Mouse (Mus musculus): Measurements from ENCODE around the gene Fxn. TPM values are rescaled to one million over a fixed set of nuclear protein-coding genes. Genes with fewer than 3 reads are reported as not detected.
"Not testable (repeated sequence)": the region's sequence is repeated elsewhere in the genome, so short reads cannot be mapped to it uniquely, and the experiment has no call there.

Fxn gene
- total RNA-seq, 2 experiments from 2014 or later = 20.0 to 26.4 TPM

DNA sequence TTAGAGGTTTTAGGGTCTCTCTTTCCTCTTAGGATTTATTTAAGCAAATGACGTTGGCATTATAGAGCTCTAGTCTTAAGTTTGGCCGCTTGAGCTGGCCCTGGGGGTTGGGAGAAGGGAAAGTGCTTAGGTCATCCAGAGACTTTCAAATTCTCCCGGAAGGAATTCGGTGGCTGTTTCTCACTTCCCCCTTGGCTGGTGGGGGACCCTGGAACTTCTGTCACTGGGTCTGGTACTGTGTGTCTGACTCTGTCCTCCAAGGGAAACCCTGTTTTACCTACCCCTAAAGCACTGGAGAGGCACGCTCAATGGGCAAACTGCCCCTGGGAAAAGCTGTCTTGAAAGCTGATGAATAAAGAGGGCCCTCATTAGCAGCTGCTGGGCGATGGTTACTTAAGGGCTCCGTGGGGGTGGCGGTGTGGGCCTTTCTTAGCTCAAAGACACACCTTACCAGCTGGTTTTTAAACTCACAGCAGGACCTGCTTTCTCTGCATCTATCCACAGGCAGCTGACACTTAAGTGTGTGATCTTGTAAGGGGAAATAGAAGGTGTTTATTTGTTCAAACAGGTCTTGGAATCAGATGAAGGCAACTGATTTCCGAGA, 26.6 kb downstream of the Fxn start:
- ATAC-seq (replicated peaks; ENCODE audit: low FRiP score, poor library complexity, severe bottlenecking) = no peak

DNA sequence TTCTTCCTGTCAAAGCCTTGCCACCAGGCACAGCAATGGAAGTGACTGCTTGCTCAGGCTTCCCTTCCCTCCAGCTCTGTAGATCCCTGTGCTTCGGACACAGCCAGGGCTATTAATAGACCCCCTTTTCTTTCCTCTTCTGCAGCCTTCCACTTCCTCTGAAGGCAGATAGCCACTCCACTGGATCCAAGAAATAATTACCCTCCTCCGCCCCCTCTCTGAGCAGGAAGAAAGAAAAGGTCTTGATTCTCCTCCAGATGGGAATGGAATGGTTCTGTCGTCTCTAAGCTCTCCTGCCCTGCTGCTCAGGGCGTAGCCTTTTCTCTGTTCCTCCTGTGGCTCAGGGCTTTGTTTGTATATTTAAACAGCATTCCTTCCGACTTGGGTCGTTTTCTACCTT, 28.5 kb downstream of the Fxn start:
- ATAC-seq (replicated peaks; ENCODE audit: low FRiP score, poor library complexity, severe bottlenecking) = no peak

DNA sequence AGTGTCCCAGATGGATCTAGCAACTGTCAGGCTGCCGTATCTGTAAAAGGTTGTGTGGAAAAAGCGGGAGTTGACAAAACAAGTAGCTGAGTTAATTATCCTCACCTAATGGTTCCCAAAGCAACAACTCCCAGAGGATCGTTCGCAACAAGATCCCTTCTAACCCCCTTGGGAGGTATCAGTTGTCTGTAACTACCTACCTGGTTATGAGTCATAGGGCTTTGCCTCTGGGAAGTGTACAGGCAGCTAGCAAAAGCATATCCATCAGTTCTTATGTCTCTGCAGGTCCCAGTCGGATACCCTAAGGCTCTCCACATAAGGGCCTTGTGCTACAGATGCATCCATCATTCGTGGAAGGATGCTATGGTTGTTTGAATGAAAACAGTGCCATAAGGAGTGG, 37.1 kb downstream of the Fxn start:
- ATAC-seq (replicated peaks; ENCODE audit: low FRiP score, poor library complexity, severe bottlenecking) = no peak

DNA sequence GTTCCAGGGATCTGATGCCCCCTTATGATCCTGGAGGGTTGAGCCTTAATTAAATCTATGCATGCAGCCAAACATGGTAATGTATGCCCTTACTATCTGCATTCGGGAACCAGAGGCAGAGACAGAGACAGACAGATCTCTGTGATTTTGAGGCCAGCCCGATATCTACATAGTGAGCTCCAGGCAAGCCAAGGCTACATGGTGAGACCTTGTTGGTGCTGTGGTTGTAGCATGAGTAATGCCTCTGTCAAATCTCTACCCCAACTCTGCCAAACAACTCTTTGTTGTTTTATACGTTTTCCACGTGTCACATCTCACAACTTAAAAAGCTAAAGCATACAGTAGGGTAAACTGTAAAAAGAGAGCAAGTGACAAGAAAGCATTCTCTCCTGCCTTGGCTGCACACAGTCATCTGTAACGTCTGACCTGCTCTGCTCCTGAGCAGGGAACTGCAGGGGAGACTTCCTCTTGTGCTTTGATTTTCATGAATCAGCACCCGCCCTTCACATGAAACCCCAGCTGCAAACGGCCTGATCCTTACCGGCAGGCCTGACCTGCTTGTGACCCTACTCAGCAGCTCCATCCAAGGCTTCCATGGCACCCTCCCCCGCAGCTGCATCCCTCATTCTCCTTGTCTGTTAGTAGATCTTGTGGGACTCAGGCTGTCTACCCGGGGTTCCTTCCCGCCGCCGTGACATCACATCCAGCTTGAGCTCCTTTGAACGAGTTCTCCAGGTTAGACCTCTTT, 38.4 kb downstream of the Fxn start:
- no peak for ATAC-seq (replicated peaks; ENCODE audit: low FRiP score, poor library complexity, severe bottlenecking)

DNA sequence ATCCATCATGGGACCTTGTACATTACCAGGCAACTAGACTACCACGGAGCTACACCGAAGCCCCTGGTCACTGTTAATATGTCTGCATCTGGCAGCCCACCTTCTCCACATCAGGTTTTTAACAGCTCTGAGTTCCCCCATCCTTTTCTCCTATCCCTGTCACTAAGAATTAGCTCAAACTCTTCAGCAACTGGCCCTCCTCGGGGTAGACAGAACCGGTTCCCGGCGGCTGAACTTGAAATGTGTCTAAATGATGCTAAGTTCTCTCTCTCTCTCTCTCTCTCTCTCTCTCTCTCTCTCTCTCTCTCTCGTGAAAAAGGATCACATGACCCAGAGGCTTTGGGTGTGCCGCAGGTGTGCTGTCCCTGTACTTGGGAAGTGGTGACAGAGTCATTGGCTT, 39.1 kb downstream of the Fxn start:
- ATAC-seq (replicated peaks; ENCODE audit: low FRiP score, poor library complexity, severe bottlenecking) = no peak

DNA sequence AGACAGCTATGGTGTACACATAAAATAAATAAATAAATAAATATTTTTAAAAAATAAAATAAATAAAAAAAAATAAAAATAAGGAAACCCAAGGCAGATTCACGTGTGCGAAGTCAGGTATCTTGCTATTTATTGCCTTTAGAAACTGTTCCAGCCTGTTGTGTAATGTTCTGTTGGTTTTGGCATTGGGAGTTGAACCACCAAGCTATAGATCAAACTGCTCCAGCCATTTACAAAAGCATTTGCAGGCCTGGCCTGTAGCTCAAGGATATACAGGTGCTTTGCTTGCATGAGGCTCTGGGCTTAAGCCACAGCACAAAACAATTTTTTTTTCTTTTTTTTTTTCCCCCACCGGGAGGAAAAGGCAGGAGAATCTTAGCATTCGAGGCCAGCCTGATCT, 42.4 kb downstream of the Fxn start:
- no peak for ATAC-seq (replicated peaks; ENCODE audit: low FRiP score, poor library complexity, severe bottlenecking)

DNA sequence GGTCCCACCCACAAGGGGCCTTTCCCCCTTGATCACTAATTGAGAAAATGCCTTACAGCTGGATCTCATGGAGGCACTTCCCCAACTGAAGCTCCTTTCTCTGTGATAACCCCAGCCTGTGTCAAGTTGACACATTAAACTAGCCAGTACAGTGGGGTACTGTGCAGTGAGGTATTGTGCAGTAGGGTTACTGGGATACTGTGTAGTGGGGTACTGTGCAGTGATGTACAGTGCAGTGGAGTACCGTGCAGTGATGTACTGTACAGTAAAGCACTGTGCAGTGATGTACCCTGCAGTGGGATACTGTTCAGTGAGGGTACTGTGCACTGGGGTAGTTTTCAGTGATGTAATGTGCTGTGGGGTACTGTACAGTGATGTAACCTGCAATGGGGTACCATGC, 48.0 kb downstream of the Fxn start:
- ATAC-seq (replicated peaks; ENCODE audit: low FRiP score, poor library complexity, severe bottlenecking) = not testable (repeated sequence)

DNA sequence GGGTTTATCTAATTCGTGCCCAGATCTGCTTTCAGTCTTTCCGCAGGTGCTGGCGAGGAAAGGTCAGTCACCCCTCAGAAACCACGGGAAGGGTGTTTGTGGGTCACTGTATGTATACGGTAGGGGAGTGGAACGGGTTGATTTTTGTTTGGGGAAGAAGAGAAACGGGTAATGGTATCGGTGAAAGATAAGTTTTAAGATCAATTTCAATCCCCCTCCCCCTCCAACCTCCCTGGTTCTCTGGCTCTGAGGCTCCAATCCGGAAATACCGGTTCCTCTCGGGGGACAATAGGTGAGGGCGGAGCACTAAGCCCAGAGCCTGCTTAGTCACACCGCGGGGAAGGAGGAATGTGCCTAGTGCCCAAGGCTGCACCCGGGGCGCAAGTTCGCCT, 55.1 kb downstream of the Fxn start:
- no peak for ATAC-seq (replicated peaks; ENCODE audit: low FRiP score, poor library complexity, severe bottlenecking)

DNA sequence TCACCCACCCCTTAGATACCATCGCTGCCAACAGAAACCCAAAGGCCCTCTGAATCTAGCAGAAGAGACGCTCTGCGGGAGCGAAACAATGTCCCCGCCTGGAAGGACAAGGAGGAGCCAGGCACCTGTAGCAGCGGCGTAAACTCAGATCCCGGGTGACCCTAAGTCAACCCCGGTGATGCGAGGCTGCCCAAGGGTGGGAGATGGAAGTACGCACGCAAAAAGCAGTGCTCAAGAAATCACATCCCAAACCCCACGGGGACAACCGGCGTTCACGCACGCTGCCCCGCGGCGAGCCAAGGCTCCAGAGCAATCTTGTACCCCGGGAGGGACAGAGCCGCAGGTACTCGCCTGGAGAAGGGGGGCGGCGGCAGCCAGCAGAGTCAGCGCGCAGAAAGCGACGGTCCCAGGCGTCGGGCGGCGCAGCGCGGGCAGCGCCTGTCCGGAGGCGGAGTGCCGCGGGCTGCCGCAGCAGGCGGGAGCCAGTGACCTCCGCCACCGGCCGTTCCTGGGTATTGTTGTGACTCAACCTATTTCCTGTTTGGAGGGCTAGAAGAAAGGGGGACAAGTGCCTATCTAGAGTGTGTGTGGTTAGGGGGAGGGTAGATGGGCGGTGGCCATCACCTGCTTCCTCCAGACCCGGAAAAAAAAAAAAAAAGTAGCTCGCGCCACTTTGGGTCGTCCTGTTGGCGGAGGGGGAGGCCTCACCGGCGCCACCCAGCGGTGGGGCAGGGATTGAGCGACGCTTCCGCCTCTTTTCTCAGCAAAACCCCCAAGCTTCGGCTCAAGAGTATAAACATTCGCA, 55.7 kb downstream of the Fxn start, which contains the start of gene Tjp2:
Gene Tjp2 (minus strand): TSS at position 531 of the 805 bp plus-strand sequence.
- no peak for ATAC-seq (replicated peaks; ENCODE audit: low FRiP score, poor library complexity, severe bottlenecking)

DNA sequence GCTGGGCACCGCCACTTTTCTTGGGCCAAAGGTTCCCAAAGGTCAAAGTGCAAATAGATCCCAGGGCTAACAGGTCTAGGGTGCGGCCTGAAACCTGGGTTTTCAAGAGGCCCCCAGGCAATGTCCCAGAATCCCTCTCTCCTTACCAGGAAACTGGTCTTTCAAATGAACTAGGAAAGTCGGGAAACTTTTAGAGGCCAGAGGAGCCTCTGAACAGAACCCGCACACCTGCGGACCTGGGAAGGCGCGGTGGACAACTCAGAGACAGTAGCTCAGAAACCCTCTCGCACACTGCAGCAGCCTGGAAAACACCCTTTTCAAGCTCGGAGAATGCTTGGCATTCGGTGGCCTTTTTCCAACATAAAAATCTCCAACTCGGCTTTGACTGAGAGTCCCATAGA, 56.6 kb downstream of the Fxn start:
- ATAC-seq (replicated peaks; ENCODE audit: low FRiP score, poor library complexity, severe bottlenecking) = no peak

DNA sequence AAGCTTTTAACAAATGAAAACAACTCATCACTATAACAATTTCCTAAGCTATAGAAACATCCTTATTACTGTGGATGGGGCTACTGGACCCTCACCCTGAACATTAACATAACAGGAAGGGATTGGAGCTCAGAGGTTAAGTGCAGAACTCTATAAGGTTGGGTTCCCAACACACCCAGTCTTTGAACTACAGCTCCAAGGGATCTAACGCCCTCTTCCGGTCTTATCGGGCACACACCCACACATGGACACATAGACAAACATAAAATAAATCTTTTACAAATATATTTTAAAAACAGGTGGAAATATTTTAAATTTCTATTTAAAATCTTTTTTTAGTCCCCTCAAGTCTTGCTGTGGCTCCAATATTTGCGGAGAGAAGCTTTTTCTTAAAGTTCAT, 59.0 kb downstream of the Fxn start:
- ATAC-seq (replicated peaks; ENCODE audit: low FRiP score, poor library complexity, severe bottlenecking) = no peak

DNA sequence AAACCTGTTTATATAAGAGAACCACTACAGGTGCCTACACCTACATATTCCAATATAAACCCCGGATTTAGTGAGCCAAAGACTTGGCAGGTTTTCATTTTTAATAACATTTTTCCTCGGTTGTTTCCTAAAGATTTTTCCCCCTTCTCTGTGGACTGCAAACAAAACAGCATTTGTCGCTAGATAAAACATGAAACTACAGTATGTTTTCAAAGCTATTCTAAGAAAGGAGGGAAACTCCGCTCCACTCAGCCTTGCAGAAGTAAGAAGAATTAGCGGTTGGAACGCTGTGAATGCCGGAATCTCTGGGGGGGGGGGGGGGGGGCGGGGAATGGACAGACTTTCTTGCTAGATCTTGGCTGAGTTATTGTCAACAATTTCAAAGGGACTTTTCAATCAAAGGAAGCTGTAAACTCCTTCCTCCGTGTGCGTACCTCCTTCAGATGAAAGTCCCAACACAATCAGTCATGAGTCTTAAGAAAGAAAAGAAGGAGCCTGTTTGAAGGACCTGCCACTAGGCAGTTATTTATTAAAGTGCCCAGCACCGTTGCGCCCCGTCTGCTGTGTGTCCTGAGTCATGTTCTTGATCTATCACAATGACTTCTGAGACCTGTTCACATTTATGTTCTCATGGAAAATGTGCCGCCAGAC, 59.5 kb downstream of the Fxn start:
- no peak for ATAC-seq (replicated peaks; ENCODE audit: low FRiP score, poor library complexity, severe bottlenecking)

DNA sequence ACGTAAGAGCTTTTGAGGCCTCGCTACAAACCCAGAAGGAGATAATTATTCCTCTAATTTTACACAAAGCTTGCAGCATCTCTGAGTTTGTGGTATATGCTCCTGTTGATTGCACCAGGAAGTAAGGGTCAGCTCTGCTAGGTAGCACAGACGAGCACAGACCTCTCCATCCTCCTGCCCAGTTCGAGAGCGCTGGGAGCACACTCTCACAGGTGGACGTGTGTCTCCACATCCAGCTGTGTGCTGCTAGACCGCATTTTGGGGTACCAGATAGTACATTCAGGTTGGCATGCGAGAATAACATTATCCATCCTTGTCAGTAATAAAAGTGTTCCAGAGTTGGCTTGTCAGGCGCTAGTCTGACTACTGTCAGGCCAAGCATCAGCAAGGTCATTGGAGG, 61.4 kb downstream of the Fxn start:
- no peak for ATAC-seq (replicated peaks; ENCODE audit: low FRiP score, poor library complexity, severe bottlenecking)

DNA sequence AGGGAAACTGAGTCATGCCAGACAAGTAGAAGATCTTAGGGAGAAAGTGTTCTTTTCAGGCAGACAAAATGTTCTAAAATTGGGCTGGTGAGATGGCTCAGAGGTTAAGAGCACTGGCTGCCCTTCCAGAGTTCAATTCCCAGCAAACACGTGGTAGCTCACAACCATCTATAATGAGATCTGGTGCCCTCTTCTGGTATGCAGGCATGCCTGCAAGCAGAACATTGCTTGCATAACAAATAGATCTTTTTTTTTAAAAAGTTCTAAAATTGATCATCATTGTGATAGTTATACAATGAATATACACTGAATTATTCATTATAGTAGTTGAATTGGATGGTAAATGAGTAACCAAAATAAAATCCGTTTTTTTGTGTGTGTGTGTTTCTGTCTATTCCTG, 62.1 kb downstream of the Fxn start:
- ATAC-seq (replicated peaks; ENCODE audit: low FRiP score, poor library complexity, severe bottlenecking) = no peak

DNA sequence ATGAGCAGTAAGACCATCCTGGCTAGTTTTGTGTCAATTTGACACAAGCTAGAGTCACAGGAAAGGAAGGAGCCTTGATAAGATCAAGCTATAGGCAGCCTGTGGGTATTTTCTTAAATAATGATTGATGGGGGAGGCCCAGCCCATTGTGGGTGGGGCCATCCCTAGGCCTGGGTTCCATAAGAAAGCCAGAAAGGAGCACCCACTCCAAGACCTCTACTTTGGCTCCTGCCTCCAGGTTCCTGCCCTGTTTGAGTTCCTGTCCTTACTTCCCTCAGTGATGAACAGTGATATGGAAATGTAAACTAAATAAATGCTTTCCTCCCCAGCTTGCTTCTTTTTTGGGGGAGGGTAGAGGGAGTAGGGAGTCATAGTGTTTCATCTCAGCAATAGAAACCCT, 62.6 kb downstream of the Fxn start:
- ATAC-seq (replicated peaks; ENCODE audit: low FRiP score, poor library complexity, severe bottlenecking) = no peak

DNA sequence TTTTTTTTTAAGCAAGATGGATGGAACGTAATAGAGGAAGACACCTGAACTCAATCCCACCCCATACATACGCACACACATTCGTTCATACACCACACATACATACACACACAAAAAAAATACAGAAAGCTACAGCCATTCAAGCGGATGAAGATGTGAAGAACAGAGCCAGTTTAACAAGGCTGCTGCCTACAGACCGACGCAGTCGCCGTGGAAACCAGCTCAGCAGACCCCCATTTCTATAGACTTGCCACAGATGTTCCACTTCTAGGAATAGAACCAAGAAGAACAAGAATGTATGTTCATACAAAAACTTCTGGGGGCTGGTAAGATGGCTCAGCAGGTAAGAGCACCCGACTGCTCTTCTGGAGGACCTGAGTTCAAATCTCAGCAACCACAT, 63.6 kb downstream of the Fxn start:
- ATAC-seq (replicated peaks; ENCODE audit: low FRiP score, poor library complexity, severe bottlenecking) = no peak

DNA sequence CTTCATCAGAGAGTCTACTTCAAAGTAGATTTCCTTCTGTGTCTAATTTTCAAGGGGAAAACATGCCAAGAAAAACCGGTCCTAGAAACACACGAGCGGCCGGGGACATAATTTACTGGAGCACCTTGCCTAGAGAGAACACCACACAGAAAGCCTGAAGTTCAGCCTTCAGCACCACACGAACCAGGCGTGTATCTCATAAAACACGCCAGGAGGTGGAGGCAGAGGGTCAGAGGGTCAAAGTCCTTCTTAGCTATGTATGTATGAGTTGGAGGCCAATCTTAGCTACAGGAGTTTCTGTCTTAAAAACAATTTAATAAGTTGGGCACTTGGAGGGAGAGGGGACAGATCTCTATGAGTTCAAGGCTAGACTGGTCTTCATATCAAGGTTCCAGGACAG, 65.5 kb downstream of the Fxn start:
- no peak for ATAC-seq (replicated peaks; ENCODE audit: low FRiP score, poor library complexity, severe bottlenecking)

DNA sequence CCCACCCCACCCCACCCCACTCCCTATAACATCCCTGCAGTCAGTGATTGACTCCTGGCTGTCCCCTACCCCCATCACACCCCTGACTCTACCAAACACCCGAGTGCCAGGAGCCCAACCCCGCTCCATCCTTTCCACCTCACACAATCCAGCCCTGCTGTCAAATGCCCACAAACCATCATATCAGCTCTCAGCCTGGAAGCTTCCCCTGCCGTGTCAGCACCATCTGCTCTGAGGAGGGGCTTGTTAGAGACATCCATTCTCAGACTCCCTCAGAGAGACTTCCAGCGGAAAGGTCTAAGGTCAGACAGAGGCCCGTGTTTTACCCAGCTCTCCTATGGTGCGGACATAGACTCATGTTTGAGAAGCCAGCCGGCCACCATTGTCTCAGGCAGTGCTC, 67.1 kb downstream of the Fxn start:
- ATAC-seq (replicated peaks; ENCODE audit: low FRiP score, poor library complexity, severe bottlenecking) = no peak

DNA sequence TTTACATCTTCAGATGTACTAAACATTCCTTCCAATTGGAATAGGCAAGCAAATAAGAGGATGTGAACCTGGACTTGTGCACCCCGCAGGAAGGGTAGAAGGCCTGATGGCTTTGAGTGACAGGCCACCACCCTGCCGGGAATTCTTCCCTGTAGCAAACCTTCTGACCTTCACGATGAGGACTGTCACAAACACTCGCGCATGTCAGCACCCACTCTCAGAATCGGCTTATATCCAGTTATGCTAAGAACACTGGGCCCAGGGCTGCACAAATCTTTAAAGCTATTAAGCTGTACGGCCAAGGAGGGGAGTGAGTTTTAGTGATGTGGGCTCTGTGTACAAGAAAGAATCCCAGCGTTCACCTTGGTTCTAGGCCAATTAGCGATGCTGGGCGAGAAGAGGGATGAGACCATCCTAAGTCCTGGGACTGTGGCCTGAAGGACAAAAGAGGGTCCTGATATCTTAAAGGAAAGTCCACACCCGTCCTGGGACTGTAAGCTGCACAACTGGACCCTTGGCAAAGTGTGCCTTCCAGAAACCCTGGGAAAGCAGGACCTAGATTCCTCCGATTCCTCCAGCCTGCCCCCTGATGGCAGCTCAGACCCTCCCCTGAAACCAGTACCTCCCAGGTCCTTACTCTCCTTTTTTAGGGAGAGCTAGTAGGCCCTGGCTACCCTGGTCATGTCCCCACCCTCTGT, 67.7 kb downstream of the Fxn start:
- ATAC-seq (replicated peaks; ENCODE audit: low FRiP score, poor library complexity, severe bottlenecking) = no peak

Data from erythroid progenitor cell, adult 5-6 weeks (primary cell).